Mouse (Mus musculus) thymus, adult 2 months (tissue): ENCODE measurements around the gene Coro1a.

Experiments
- CTCF ChIP-seq: fragments of 200-500 bp; IDR thresholded peaks from 2 replicates; pipeline ENCODE4 v1.5.1; 2012; ENCODE audit warnings: mild to moderate bottlenecking, control low read depth, low read length, moderate library complexity, borderline replicate concordance; ENCODE audit not compliant: control insufficient read depth, poor library complexity, insufficient read depth; ENCODE audit errors: extremely low read depth
- POLR2A ChIP-seq: fragments of 200-500 bp; IDR thresholded peaks from 2 replicates; pipeline ENCODE4 v1.6.1; 2012; ENCODE audit warnings: mild to moderate bottlenecking, low read length, control low read depth, moderate library complexity; ENCODE audit not compliant: control insufficient read depth, poor library complexity, insufficient read depth; ENCODE audit errors: extremely low read depth

DNA sequence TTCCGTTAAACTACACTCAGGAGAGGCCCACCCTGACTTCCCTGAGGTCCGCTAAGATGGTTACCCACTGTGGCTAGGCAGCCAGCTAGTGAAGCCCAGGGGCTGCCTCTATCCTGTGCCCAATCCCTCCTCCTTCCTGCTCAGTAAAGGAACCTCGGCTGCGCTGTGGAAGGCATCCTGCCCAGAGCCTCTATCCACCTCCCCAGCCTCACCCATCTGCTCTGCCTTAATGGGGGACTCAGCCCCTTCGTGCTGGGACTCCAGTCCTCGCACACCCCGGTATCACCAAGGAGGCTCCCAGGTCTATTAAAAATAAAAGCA lies 3.9 kb downstream of the Coro1a start:
- TF ChIP-seq CTCF (no peak), POLR2A (no peak)
